In the genomic region with DNA sequence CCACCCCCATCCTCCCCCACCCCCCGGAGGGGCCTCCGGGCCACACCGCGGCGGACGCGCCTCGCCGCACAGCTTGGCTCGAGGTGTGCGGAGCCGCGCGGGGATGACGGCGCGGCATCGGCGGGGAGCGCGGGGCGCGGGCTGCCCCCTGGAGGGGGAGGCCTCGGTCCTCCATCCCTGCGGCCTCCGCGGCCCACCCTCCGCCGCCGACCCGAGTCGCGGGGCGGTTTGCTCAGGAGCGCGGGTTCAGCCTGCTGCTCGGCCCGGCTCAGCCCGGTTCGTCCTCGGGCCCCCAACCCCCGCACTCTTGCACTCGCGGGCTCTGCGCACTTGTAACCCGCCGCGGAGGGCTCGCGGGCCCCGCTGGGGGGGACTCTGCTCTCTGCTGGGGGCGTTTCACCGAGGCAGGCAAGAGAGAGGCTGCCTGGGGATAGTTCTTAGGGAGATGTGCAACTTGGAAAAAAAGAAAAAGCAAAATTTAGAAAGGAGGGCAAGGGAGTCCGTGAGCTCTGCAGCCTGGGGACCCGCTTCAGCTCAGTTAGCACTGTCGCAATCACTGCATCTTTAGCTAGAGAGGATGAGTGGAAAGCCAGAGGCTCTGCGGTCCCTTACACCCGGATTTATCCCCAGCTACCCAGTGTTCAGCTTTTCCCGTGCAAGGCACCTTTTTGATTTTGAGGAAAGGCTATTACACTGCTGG, we compare ENCODE assay signal across 8 mouse cellular contexts. TPM values are rescaled to one million over a fixed set of nuclear protein-coding genes. Genes with fewer than 3 reads are reported as not detected.
DNase-seq lines count a peak whose midpoint lies in the region; ATAC-seq and TF ChIP-seq lines count a peak whose summit lies in the region.

No protein-coding gene starts in this region.

- peak; percentile 32 to 39 for DNase-seq in cerebellum, postnatal 10 days
- DNase-seq in cerebellum, adult 11-12 months: no peak
- no peak for DNase-seq in testis, postnatal 14 days (ENCODE audit: low spot score)
- no peak for DNase-seq in spleen, adult 18-20 months

- WGBS in hindbrain, embryonic 12.5 days: under 1% methylated on average over 30 of the region's 59 CpGs
- 1% methylated on average over 45 of the region's 59 CpGs for WGBS in midbrain, embryonic 13.5 days

- no peak for TF ChIP-seq CTCF in testis, adult 2 months (IDR thresholded peaks at IDR 0.05; ENCODE audit: control insufficient read depth, insufficient read depth, insufficient replicate concordance, low read depth, low read length)

- peaks cover 5% of the 10 kb centered on the region for H3K4me1 ChIP-seq in testis, adult 2 months (ENCODE audit: control insufficient read depth, insufficient read depth, low read length)
- H3K4me1 ChIP-seq in hindbrain, embryonic 12.5 days: peaks cover 14% of the 10 kb centered on the region
- peaks cover 18% of the 10 kb centered on the region for H3K4me1 ChIP-seq in midbrain, embryonic 13.5 days (replicated peaks)

- peak overlapping the region; percentile 56 for H3K9ac ChIP-seq in hindbrain, embryonic 12.5 days
- peak overlapping the region; percentile 70 for H3K9ac ChIP-seq in midbrain, embryonic 13.5 days (replicated peaks)

- H3K4me2 ChIP-seq in hindbrain, embryonic 12.5 days (replicated peaks): peak overlapping the region; percentile 96
- peak overlapping the region; percentile 91 for H3K4me2 ChIP-seq in midbrain, embryonic 13.5 days (replicated peaks)

- peak overlapping the region; percentile 77 for H3K4me3 ChIP-seq in testis, adult 2 months (ENCODE audit: control insufficient read depth, low read depth, low read length)
- H3K4me3 ChIP-seq in hindbrain, embryonic 12.5 days: peak overlapping the region; percentile 54
- peak overlapping the region; percentile 58 for H3K4me3 ChIP-seq in midbrain, embryonic 13.5 days (replicated peaks)

- peak overlapping the region; percentile 21 for H3K27ac ChIP-seq in testis, adult 2 months (ENCODE audit: control insufficient read depth, insufficient read depth, low read depth, low read length)
- H3K27ac ChIP-seq in hindbrain, embryonic 12.5 days: no peak overlapping the region
- no peak overlapping the region for H3K27ac ChIP-seq in midbrain, embryonic 13.5 days

- H3K9me3 ChIP-seq in hindbrain, embryonic 12.5 days (replicated peaks): peaks cover 8% of the 10 kb centered on the region
- H3K9me3 ChIP-seq in midbrain, embryonic 13.5 days: peaks cover 6% of the 10 kb centered on the region; the same call in 1 of the 2 replicates

- no peak for TF ChIP-seq POLR2A in testis, adult 2 months (IDR thresholded peaks at IDR 0.05; ENCODE audit: control insufficient read depth, low read depth, low read length)

- H3K27me3 ChIP-seq in testis, adult 2 months (ENCODE audit: control insufficient read depth, insufficient read depth, low read length): no peaks in the 10 kb centered on the region
- peaks cover 62% of the 10 kb centered on the region for H3K27me3 ChIP-seq in hindbrain, embryonic 12.5 days
- H3K27me3 ChIP-seq in midbrain, embryonic 13.5 days: peaks cover 63% of the 10 kb centered on the region

- H3K36me3 ChIP-seq in testis, adult 2 months (ENCODE audit: control insufficient read depth, insufficient read depth, low read length): no peaks in the 10 kb centered on the region
- no peaks in the 10 kb centered on the region for H3K36me3 ChIP-seq in hindbrain, embryonic 12.5 days
- H3K36me3 ChIP-seq in midbrain, embryonic 13.5 days: no peaks in the 10 kb centered on the region

- peak; percentile 35; the same call in 1 of the 2 replicates for ATAC-seq in hindbrain, embryonic 12.5 days (ENCODE audit: low FRiP score)
- ATAC-seq in midbrain, embryonic 13.5 days: peak; percentile 72
- no peak for ATAC-seq in erythroid progenitor cell, adult 5-6 weeks (replicated peaks; ENCODE audit: low FRiP score, poor library complexity, severe bottlenecking)

RNA-seq across cellular contexts. Expression of gene Trank1, which starts 1.1 kb away (rescaled TPM):
- 21.3 and 25.0 TPM in 2 replicates for polyA plus RNA-seq in testis, adult 2 months (2012; rRNA removed)
- 1.3 TPM in 2 replicates for polyA plus RNA-seq in hindbrain, embryonic 12.5 days (2016; fragmentation: Nextera tagmentation; extraction: Ambion mirVana)
- polyA plus RNA-seq in midbrain, embryonic 13.5 days (2015; fragmentation: Nextera tagmentation; extraction: Ambion mirVana): 6.1 and 7.2 TPM in 2 replicates
- total RNA-seq in erythroid progenitor cell, adult 5-6 weeks (2015; ENCODE audit: low replicate concordance): not detected in 2 replicates
- total RNA-seq in erythroid progenitor cell, adult 5-6 weeks (2017; ENCODE audit: low replicate concordance): not detected in 2 replicates

RNA-seq across cellular contexts. Expression of gene Epm2aip1, which starts 40.9 kb away (rescaled TPM):
- 3.6 and 4.2 TPM in 2 replicates for polyA plus RNA-seq in testis, adult 2 months (2012; rRNA removed)
- 49.0 and 51.7 TPM in 2 replicates for polyA plus RNA-seq in hindbrain, embryonic 12.5 days (2016; fragmentation: Nextera tagmentation; extraction: Ambion mirVana)
- 47.9 and 48.9 TPM in 2 replicates for polyA plus RNA-seq in midbrain, embryonic 13.5 days (2015; fragmentation: Nextera tagmentation; extraction: Ambion mirVana)
- total RNA-seq in erythroid progenitor cell, adult 5-6 weeks (2015; ENCODE audit: low replicate concordance): 23.5 and 26.3 TPM in 2 replicates
- total RNA-seq in erythroid progenitor cell, adult 5-6 weeks (2017; ENCODE audit: low replicate concordance): 16.9 and 21.7 TPM in 2 replicates

RNA-seq across cellular contexts. Expression of gene Mlh1, which starts 41.0 kb away (rescaled TPM):
- polyA plus RNA-seq in testis, adult 2 months (2012; rRNA removed): 10.1 and 12.1 TPM in 2 replicates
- polyA plus RNA-seq in hindbrain, embryonic 12.5 days (2016; fragmentation: Nextera tagmentation; extraction: Ambion mirVana): 39.2 and 39.4 TPM in 2 replicates
- 33.2 and 36.2 TPM in 2 replicates for polyA plus RNA-seq in midbrain, embryonic 13.5 days (2015; fragmentation: Nextera tagmentation; extraction: Ambion mirVana)
- 33.1 and 36.0 TPM in 2 replicates for total RNA-seq in erythroid progenitor cell, adult 5-6 weeks (2015; ENCODE audit: low replicate concordance)
- 31.2 and 35.4 TPM in 2 replicates for total RNA-seq in erythroid progenitor cell, adult 5-6 weeks (2017; ENCODE audit: low replicate concordance)

Comparison
In these comparisons a context has a peak if more than half of its experiments do, and no peak if none do; other contexts are left out.
1. DNase-seq: peak in cerebellum, postnatal 10 days (2 of 2); none in cerebellum, adult 11-12 months (single experiment), testis, postnatal 14 days (single experiment) and spleen, adult 18-20 months (0 of 2).
2. Peak in every context shown above with its lines, with median percentiles within 50 percentile points of each other: H3K4me3 ChIP-seq.